Mouse (Mus musculus): Measurements from ENCODE around the gene Ppm1j.

Gene Ppm1j

DNA sequence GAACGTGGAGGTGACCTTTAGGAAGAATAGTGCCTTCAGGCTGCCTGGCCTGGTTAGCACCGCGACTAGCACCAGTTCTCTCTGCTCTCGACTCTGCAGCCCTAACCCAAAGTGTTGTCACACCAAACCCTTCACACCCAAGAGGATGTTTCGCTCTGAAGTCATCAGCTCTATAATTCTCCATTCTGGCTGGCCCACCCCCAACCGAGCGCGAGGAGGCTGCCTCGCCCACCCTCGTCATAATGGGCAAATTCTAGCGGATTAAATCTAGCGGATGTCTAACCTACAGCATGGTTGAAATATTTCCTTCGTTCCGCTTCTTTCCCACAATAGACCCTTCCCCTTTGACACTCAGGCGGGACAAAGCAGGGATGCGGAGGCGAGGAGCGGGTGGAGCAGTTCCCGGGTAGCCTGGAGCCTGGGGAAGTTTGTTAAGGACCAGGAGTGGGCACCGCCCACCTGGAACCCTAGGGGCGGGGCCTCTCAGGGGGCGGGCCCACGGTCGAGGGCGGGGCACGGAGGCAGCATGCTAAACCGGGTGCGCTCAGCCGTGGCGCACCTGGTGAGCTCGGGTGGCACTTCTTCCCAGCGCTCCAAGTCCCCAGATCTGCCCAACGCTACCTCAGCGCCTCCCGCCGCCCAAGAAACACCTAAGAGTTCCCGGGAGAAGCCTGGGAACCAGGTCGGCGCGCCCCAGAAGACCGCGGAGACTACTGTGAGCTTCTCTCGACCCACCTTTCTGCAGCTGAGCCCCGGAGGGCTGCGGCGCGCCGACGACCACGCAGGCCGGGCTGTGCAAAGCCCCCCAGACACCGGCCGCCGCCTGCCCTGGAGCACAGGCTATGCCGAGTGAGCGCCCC lies at the start of gene Ppm1j:
Gene Ppm1j (plus strand): TSS at position 496 of the 860 bp plus-strand sequence.
- DNase-seq (ENCODE audit: low read depth, low spot score) = peak; percentile 84

DNA sequence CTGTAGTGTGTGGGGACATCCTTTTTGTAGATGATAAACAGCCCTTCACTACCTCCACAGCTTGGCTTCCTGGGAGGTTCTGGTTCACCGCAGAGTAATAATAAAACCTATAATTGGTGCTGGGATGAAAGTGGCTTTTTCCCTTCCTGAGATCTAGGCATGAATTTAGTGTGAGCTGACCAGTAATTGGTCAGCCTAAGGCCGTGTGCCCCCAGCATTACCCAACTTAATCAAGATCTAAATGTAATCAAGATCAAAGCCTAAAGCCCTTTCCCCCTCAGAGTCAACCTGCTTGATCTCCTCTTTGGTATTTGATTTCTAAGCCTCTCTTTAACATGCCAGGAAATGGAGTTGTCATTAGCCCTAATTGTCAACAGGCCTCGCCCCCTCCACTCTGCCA lies 47.9 kb upstream of the Ppm1j start:
- no peak for DNase-seq (ENCODE audit: low read depth, low spot score)

DNA sequence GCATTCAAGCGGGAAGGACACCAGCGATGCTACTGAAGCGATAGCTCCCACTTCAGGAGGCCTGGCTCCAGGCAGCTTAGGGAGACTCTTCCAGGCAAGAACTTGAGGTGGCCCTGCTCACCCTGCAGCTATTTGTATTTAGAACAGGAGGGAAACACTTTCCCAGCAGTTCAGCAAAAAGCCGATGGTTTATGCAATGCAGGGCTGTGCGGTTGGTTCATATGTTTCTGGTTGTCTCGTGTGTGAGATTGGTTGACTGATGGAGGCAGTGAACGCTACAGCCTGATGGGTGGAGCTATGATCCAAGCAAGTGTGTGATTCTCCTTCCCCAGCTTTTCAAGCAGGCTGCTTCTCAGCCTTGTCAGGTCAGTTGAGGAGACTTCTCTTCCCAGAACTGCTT lies 46.2 kb upstream of the Ppm1j start:
- DNase-seq (ENCODE audit: low read depth, low spot score) = no peak

DNA sequence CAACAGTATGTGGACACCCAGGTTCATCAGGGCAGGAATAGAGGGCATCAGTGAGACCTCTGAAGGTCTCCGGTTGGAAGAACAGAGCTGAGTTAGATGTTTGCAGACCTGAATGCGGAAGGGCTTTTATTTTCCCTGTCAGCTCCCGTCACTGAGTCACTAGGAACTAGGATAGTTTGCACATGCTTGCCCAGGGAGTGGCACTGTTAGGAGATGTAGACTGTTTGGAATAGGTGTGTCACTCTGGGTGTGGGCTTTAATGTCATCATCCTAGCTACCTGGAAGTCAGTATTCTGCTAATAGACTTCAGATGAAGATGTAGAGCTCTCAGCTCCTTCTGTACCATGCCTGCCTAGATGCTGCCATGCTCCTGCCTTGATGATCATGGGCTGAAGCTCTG lies 38.9 kb upstream of the Ppm1j start:
- DNase-seq (ENCODE audit: low read depth, low spot score) = no peak

DNA sequence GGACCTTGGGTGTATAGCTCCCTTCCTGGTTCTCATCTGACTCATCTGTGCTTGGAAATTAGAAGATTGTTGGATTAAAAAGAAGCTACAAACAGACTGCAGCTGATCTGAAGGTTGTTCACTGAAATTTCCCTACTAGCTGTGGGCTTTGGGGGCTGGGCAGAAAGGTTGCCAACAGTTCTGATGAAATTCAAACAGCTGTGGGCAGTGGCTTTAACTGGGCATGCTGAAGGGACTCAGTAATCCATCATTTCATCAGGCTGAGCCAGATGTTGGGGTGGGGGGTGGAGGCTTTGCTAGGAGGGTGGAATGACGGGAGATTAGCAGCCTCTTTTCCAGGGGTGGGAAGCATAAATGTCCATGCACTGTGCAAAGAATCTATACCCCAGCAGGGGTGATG lies 37.7 kb upstream of the Ppm1j start:
- no peak for DNase-seq (ENCODE audit: low read depth, low spot score)

DNA sequence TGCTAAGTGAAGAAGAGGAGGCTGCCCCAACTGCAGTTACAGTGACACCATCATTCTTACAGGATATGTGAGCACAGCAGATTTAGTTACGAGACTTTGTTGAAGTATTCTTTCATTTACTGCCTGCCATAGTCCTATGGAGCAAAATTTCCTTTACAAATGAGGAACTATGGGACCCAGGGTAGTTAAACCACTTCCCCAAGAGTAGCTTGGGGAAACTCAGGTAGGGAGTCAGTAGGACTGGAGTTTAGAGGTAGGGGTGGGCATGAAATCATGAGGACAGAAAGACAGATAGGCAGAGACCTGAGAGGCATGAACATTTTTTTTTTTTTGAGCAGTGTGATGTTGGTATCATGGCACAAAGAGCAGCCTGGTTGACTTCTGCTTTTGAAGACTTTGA lies 37.0 kb upstream of the Ppm1j start:
- no peak for DNase-seq (ENCODE audit: low read depth, low spot score)

DNA sequence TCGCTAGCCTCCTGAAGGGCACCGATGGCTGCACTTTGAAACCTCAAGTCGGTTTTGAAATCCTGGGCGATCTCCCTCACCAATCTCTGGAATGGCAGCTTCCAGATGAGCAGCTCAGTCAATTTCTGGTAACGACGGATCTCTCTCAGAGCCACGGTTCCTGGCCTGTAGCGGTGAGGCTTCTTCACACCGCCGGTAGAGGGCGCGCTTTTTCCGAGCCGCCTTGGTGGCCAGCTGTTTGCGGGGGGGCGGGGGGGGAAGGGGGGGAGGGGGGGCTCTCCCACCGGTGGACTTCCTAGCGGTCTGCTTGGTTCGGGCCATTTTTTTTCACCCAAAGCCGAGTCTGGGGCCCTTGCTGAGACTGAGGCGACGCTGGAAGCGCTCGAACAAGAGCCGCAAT lies 28.0 kb upstream of the Ppm1j start:
- DNase-seq (ENCODE audit: low read depth, low spot score) = peak; percentile 77

DNA sequence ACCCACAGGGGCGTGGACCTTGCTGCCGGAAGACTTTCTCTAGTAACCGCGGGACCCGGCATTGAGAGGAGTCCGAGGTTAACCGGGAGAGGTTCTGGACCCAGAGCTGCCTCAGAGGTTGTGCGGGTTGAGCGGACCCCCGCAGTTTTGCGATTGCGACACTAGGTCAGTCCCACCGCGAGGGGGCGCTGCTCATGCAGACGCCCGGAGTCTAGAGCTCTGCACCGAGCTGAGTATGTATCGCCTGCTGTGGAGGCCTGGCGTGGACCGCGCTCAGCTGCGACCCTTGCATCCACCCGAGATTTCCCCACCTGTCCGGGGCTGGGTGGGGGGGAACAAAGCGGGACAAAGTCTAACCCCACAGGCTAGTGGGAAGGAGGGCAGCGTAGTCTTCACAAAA lies 22.4 kb upstream of the Ppm1j start:
- peak; percentile 85 for DNase-seq (ENCODE audit: low read depth, low spot score)

DNA sequence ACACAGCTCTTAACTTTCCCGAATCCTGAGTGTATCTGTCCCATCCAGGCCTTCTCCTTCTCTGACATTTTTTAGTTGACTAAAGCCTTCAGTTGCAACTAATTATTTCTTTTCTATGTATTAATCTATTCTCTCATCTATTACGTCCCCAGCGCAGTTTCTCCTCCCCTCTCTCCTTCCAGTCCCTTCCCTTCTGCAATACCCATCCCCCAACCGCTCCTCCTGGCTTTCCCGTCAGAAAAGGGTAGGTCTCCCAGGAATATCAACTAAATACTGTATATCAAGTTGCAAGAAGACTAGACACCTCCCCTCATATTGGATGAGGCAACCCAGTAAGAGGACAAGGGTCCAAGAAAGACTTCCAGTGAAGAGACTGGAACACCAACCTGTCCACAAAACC lies 22.0 kb upstream of the Ppm1j start:
- no peak for DNase-seq (ENCODE audit: low read depth, low spot score)

DNA sequence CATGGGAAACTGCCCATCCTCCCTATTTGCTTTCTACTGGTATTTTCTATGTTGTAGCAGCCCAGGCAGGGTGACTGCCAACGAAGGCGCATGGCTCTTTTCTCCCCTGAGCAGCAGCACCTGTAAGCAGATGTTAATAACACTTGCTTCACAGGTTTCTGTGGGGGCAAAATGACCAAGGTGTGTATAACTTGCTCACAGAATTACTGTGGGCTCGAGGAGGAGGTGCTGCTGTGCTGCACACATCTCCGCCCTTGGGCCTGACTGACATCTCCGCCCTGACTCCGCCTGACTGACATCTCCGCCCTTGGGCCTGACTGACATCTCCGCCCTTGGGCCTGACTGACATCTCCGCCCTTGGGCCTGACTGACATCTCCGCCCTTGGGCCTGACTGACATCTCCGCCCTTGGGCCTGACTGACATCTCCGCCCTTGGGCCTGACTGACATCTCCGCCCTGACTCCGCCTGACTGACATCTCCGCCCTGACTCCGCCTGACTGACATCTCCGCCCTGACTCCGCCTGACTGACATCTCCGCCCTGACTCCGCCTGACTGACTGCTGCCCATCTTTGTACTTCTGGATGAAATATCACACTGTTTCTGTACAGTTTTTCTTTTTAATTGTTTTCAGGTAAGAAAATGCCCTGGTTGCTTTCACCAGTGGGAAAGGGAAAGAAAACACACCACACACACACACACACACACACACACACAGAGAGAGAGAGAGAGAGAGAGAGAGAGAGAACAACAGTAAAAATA lies 18.6 kb upstream of the Ppm1j start:
- DNase-seq (ENCODE audit: low read depth, low spot score) = peak; percentile 50

DNA sequence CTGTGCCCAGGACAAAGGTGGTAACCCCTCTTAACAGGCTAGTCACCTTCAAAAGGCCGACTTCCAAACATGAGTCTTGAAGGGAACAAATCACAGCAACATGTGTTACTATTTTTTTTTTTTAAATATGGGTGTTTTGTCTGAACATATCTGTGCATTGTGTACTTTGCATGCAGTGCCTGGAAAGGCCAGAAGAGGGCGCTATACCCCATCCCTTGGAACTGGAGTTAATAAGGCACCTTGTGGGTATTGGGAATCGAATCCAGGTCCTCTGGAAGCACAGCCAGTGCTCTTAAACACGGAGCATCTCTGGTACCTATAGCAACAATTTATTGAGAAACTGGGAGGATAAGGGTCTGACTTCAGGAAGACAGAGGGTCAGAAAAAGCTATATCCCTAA lies 15.8 kb upstream of the Ppm1j start:
- DNase-seq (ENCODE audit: low read depth, low spot score) = peak; percentile 79

DNA sequence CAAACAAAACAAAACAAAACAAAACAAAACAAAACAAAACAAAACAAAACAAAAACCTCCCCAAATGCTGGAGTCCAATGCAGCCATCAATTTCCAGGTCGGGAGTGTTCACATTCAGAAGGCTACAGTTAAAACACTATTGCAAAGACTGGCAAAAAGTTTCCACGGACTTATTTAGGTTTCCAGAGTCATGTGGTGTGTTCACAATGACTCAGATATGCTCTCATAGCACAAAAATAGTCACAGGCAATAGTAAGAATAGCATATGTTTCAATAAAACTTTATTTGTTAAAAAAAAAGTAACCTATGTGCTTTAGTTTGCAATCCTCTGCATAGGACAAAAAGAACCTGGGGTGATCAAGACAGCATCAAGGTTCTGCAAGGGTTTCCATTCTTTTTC lies 13.7 kb upstream of the Ppm1j start:
- no peak for DNase-seq (ENCODE audit: low read depth, low spot score)

DNA sequence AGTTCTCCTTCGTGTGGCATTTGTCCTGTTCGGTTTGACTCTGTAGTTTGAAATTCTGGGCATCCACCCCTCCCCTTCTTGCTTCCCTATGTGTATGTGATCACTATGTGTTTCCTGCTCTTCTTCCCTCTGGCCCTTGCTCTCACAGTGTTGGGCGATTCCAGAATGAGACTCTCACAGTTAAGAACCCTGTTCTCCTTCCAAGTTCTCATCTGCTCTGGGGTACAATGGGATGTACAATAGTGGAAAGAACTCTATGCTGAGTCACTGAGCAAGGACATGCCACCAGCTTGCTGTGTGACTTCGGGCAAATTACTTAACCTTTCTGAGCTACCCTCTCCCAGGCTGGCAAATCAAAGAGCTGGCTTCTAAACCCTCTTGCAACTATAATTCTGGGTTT lies 13.1 kb upstream of the Ppm1j start:
- DNase-seq (ENCODE audit: low read depth, low spot score) = no peak

DNA sequence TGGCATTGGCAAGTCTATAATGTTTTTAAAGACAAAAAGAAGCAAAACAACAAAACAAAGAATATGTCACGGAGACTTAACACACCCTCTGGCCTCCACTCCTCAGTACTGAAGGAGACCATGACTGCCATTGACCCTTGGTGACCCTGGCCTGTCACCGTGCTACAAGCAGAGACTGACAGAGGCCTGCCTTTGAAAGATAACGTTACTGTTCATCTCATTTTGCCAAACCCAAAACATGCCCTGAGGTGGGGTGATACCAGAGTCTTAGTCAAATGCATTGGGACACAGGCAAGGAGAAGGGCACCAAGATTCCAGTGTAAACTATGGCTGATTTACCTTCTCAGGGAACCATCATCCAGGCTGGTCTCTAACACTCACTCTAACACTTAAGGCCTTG lies 11.7 kb upstream of the Ppm1j start:
- no peak for DNase-seq (ENCODE audit: low read depth, low spot score)

DNA sequence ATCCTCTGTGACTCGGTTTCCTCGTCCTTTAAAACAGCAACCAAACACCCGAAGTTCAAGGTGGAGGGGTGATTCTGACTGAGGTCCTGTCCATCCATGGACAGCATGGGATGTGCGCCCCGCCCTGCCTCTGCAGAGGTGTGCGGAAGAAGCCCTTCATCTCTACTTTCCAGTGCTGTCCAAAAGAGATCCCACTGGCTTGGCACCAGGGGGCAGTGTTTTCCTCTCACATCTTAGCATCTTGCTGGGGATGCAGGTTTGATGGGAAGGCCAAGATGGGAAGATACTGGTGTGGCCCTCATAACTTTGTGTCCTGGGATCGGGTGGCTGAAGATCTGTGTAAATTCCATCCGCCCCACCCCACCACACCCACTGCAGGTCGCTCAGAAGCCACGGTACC lies 10.8 kb upstream of the Ppm1j start:
- peak; percentile 76 for DNase-seq (ENCODE audit: low read depth, low spot score)

DNA sequence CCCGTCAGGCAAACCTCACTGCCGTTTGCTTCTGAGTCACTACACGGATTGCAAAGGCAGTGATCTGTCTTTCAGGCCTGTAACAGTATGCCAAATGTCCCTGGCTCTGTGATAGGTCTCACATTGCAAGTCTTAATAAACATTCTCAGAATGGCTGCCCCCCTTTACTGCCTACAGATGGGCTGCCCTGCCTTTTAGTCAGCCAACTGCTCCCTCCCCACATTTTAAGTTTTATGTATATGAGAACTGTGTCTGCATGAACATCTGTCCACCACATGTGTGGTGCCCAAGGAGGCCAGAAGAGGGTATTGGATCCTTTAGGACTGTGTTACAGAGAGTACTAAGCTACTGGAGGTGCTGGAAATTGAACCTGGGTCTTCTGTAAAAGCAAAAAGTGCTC lies 9.9 kb upstream of the Ppm1j start:
- DNase-seq (ENCODE audit: low read depth, low spot score) = no peak

DNA sequence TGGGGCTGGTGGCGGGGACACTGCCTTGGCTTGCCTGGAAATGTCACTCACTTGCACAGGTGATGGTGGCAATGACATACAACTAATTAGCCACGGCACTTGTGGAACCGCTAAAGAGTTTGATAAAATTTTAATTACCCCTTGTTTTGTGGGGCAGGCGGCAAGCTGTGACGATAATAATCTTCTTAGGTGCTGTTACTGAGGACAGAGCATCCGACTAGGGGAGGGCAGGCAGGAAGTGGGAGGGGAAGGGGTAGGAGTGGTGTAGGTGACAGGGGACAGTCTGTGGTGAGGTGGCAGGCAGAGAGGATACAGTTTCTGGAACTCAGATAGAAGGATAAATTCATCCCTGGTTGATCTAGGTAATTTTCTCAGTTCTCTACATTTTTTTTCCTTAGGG lies 9.4 kb upstream of the Ppm1j start:
- peak; percentile 82 for DNase-seq (ENCODE audit: low read depth, low spot score)

DNA sequence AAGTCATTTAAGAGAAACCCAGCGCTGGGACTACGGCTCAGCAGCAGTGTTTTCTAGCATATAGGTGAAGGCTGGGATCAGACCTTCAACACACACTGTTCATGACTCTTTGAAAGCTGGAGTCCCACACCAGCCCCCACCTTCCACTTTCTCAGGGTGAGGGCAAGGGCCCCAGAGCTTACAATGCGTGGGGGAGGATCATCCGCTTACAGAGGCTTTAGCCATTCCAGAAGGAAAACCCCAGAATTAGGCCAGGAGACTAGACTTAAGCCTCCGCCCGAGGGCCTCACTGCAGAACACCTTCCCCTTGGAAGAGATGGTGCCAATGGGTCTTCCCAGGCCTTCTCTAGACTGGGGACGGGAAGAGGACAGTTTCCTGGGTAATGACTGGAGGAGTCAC lies 7.6 kb upstream of the Ppm1j start:
- no peak for DNase-seq (ENCODE audit: low read depth, low spot score)

DNA sequence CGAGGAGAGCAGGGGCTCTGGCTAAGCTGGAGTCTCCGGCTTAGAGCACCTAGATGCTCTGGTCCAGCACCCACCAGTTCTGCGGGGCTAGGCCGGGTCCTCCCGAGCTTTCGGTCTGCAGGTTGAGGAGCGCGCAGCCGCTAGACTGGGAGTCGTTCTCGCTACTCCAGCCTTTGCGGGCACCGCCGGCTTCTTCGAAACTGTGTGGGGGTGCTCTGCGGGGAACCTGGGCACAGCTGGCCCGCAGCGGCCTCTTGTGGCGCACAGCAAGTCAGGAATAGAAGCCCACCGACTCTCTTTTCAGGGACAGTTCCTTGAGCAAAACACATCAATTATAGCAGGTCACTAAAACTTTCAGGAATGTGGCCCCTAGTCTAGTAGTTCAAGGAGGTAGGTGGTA lies 3.5 kb upstream of the Ppm1j start:
- DNase-seq (ENCODE audit: low read depth, low spot score) = peak; percentile 76

DNA sequence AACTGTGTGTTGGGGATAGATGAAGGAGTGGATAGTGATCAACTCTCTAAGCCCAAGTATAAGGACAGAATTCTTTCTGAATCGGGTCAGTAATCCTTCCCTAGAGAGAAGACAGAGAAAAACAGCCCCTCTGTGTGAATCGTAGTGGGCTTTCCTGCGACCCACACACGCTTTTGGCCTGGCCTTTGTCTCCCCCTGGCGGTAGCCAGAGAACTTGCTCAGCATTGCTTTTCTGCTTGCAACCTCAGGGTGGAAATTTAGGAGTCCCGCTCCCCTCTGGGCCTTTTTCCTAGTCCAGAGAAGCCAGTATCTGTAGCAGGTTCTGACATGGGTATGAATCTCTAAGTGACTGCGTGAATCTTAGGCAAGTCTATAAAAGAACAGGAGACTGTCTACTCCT lies 907 bp upstream of the Ppm1j start:
- DNase-seq (ENCODE audit: low read depth, low spot score) = peak; percentile 86

DNA sequence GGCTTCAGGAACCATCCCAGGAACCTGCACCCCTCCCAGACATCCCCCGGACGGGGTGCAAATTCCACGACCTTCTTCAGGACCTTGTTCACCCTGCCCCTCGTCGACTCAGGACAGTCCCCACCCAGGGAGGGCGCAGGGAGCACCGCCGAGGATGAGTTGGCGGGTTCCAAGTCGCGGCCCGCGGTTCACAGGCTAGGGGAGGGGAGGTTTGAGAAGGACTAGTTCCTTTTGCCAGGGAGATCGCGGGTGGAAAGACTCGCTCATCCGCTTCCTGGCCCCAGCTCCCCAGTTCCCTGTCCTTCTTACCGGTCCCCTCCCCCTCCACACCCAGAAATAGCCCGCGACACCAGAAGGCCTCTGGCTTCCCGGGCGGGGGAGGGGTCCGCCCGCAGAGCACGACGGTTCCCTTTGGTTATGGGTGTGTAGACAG lies 631 bp downstream of the Ppm1j start, which contains the start of gene Fam19a3:
Gene Fam19a3 (minus strand): TSS at position 370 of the 433 bp plus-strand sequence.
- peak; percentile 69 for DNase-seq (ENCODE audit: low read depth, low spot score)

DNA sequence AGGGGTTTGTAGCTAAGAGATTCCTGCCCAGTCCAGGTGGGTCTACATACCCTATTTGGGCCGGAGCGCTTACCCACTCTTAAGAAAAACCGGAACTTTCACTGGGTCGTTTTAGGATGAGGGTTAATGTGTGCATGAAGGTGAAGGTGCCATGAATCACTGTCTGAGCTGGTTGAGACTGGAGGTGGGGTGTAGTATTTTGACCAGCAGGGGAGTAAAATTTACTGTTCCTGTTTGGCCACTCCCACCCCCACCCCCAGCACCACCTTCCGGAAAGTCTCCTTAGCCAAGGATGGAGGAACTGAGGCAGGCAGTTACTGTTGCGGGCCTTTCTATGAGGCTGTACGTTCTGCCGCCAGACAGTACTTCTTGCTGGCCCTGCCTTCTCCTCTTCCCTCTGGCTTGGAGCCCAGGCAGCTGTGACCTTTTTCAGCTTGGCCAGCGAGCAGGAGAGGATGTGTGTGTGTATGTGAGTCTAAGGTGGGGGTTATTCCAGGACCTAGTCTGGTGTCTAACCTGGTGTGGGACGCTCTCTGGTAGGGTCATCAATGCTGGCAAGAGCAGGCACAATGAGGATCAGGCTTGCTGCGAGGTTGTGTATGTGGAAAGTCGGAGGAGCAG lies 1.3 kb downstream of the Ppm1j start:
- DNase-seq (ENCODE audit: low read depth, low spot score) = peak; percentile 45

All from CD4-positive, CD25-positive, alpha-beta regulatory T cell, adult 2 months (primary cell).